Mouse (Mus musculus) hematopoietic stem cell, adult 5-6 weeks (primary cell): ENCODE measurements around the gene Abtb2. TPM values are rescaled to one million over a fixed set of nuclear protein-coding genes. Genes with fewer than 3 reads are reported as not detected.
A peak's percentile ranks its signal among the peaks of the same experiment; 100 is the strongest.

Experiments
- ATAC-seq, 2 experiments: fragments of 125-278 bp in 1 of 2; replicated peaks in 1 of 2; 2 replicates each; pipeline ENCODE4 v1.8.0; 2016 to 2017; ENCODE audit warnings: inconsistent platforms in 2 of 2, mild to moderate bottlenecking in 2 of 2, moderate number of reproducible peaks in 2 of 2, low read depth in 1 of 2, moderate TSS enrichment in 1 of 2; ENCODE audit not compliant: low FRiP score in 2 of 2, poor library complexity in 2 of 2, severe bottlenecking in 2 of 2, insufficient read depth in 1 of 2, low TSS enrichment in 1 of 2
- total RNA-seq: library from RNA; stranded (forward); fragments of 172-1452, 232-1000 nt; gene quantifications from 2 replicates; pipeline ENCODE4 v1.2.3, GENCODE M21; 2017

Abtb2 gene
- total RNA-seq, 1 experiment from 2014 or later, result 2.5 TPM

- no peak for ATAC-seq
These were observed 37.8 kb downstream of the Abtb2 start for GRCm38 (mm10) chr2:103603869-103604268.

- peak; percentile 84 to 85 for ATAC-seq
These were observed 39.8 kb downstream of the Abtb2 start for GRCm38 (mm10) chr2:103605805-103606498.

- no peak for ATAC-seq
These were observed 41.8 kb downstream of the Abtb2 start for GRCm38 (mm10) chr2:103607926-103608325.

- ATAC-seq, result no peak
These were observed 42.8 kb downstream of the Abtb2 start for GRCm38 (mm10) chr2:103608947-103609346.

GRCm38 (mm10) chr2:103609499-103609898 is 43.4 kb downstream of the Abtb2 start:
- ATAC-seq, result no peak

GRCm38 (mm10) chr2:103610831-103611535 is 44.9 kb downstream of the Abtb2 start:
- no peak for ATAC-seq

GRCm38 (mm10) chr2:103613865-103614264 is 47.8 kb downstream of the Abtb2 start:
- no peak for ATAC-seq

- peak; percentile 49 to 53; a peak in 2 of 4 replicates for ATAC-seq
These were observed 48.9 kb downstream of the Abtb2 start for GRCm38 (mm10) chr2:103615028-103615427.

- ATAC-seq, result no peak
These were observed 52.3 kb downstream of the Abtb2 start for GRCm38 (mm10) chr2:103618407-103618806.

GRCm38 (mm10) chr2:103622950-103623349 is 56.8 kb downstream of the Abtb2 start:
- no peak for ATAC-seq

GRCm38 (mm10) chr2:103625349-103625932 is 59.3 kb downstream of the Abtb2 start:
- ATAC-seq, result no peak

GRCm38 (mm10) chr2:103627101-103627500 is 61.0 kb downstream of the Abtb2 start:
- ATAC-seq, result no peak

- no peak for ATAC-seq
These were observed 63.8 kb downstream of the Abtb2 start for GRCm38 (mm10) chr2:103629956-103630355.

GRCm38 (mm10) chr2:103631293-103631717 is 65.2 kb downstream of the Abtb2 start:
- no peak for ATAC-seq

GRCm38 (mm10) chr2:103632136-103632925 is 66.2 kb downstream of the Abtb2 start:
- ATAC-seq, result 0 out of 4 replicates have a peak, but pooled peaks have one; percentile 23 to 33

GRCm38 (mm10) chr2:103632926-103633250 is 66.8 kb downstream of the Abtb2 start:
- no peak for ATAC-seq

GRCm38 (mm10) chr2:103635731-103636487 is 69.8 kb downstream of the Abtb2 start:
- no peak for ATAC-seq
